Mouse (Mus musculus) hindbrain, embryonic 15.5 days (tissue): ENCODE measurements at regions not wholly inside any gene's neighbourhood (a gene's known extent, or its start where the extent isn't known, plus 50 kb on each side); places are given as distances from the start of the nearest gene placed in this dataset.

Source experiments
- ATAC-seq: fragments of 200-750 bp; cut with Nextera tagmentation; 2 replicates; pipeline ENCODE4 v1.8.0; 2017; ENCODE audit warnings: low read depth, moderate number of reproducible peaks, moderate TSS enrichment; ENCODE audit not compliant: low FRiP score
- H3K27ac ChIP-seq: fragments of 300-500 bp; sonication (generic); replicated peaks from 2 replicates; pipeline ENCODE4 v1.5.1; 2015; ENCODE audit warnings: mild to moderate bottlenecking, inconsistent platforms
- H3K27me3 ChIP-seq: fragments of 300-500 bp; sonication (generic); 2 replicates; pipeline ENCODE4 v1.6.1; 2015; ENCODE audit warnings: control low read depth, inconsistent platforms
- H3K36me3 ChIP-seq: fragments of 300-500 bp; sonication (generic); 2 replicates; pipeline ENCODE4 v1.6.1; 2015; ENCODE audit warnings: control low read depth, inconsistent platforms
- H3K4me1 ChIP-seq: fragments of 300-500 bp; sonication (generic); replicated peaks from 2 replicates; pipeline ENCODE4 v1.6.1; 2015; ENCODE audit warnings: control low read depth, inconsistent platforms
- H3K4me2 ChIP-seq: fragments of 300-500 bp; sonication (generic); 2 replicates; pipeline ENCODE4 v1.6.1; 2015; ENCODE audit warnings: moderate library complexity, mild to moderate bottlenecking, inconsistent platforms
- H3K4me3 ChIP-seq: fragments of 300-500 bp; sonication (generic); 2 replicates; pipeline ENCODE4 v1.5.1; 2015; ENCODE audit warnings: mild to moderate bottlenecking, inconsistent platforms
- H3K9ac ChIP-seq: fragments of 300-500 bp; sonication (generic); 2 replicates; pipeline ENCODE4 v1.6.1; 2015; ENCODE audit warnings: inconsistent platforms
- H3K9me3 ChIP-seq: fragments of 300-500 bp; sonication (generic); 2 replicates; pipeline ENCODE4 v1.6.1; 2016; ENCODE audit warnings: control low read depth, inconsistent platforms
- WGBS: fragments of 180-500 bp; shearing (Covaris S2); methylation state at CpG from one replicate; pipeline ENCODE4 v1.1.7; 2015; 5-methylcytosine and 5-hydroxymethylcytosine counted together

- Histone ChIP-seq H3K27ac (no peak overlapping the region), H3K9me3 (0 out of 2 replicates have a peak, but pooled peaks cover 4% of the 10 kb centered on the region), H3K9ac (no peak overlapping the region), H3K4me3 (no peak overlapping the region), H3K36me3 (no peaks in the 10 kb centered on the region), H3K4me1 (peaks cover 20% of the 10 kb centered on the region), H3K4me2 (no peak overlapping the region), H3K27me3 (no peaks in the 10 kb centered on the region)
- 84% methylated on average over 1 of the region's 1 CpGs for WGBS
- no peak for ATAC-seq
Observed at GRCm38 (mm10) chr8:86393835-86394234, 186.7 kb downstream of the Abcc12 start.

GRCm38 (mm10) chr8:86393374-86393773 is 187.1 kb downstream of the Abcc12 start:
- no peak overlapping the region for H3K27ac ChIP-seq
- 98% methylated on average over 2 of the region's 2 CpGs for WGBS
- ATAC-seq: no peak
- H3K9me3 ChIP-seq: 0 out of 2 replicates have a peak, but pooled peaks cover 4% of the 10 kb centered on the region
- H3K27me3 ChIP-seq: no peaks in the 10 kb centered on the region
- no peak overlapping the region for H3K9ac ChIP-seq
- H3K4me3 ChIP-seq: no peak overlapping the region
- no peaks in the 10 kb centered on the region for H3K36me3 ChIP-seq
- no peak overlapping the region for H3K4me2 ChIP-seq
- H3K4me1 ChIP-seq: peaks cover 24% of the 10 kb centered on the region

GRCm38 (mm10) chr8:86390715-86391114 is 189.8 kb downstream of the Abcc12 start:
- Histone ChIP-seq H3K27me3 (no peaks in the 10 kb centered on the region), H3K4me3 (no peak overlapping the region), H3K4me2 (no peak overlapping the region), H3K27ac (peak overlapping the region; percentile 85), H3K9ac (no peak overlapping the region), H3K9me3 (no peaks in the 10 kb centered on the region), H3K36me3 (no peaks in the 10 kb centered on the region), H3K4me1 (peaks cover 24% of the 10 kb centered on the region)
- no peak for ATAC-seq
- WGBS: 62% methylated on average over 8 of the region's 8 CpGs

GRCm38 (mm10) chr8:86389690-86390671 is 190.5 kb downstream of the Abcc12 start:
- no peaks in the 10 kb centered on the region for H3K27me3 ChIP-seq
- no peak overlapping the region for H3K9ac ChIP-seq
- peak; percentile 95 for ATAC-seq
- 17% methylated on average over 3 of the region's 3 CpGs for WGBS
- peaks cover 30% of the 10 kb centered on the region for H3K4me1 ChIP-seq
- H3K27ac ChIP-seq: peak overlapping the region; percentile 85
- H3K4me2 ChIP-seq: no peak overlapping the region
- H3K36me3 ChIP-seq: no peaks in the 10 kb centered on the region
- no peaks in the 10 kb centered on the region for H3K9me3 ChIP-seq
- no peak overlapping the region for H3K4me3 ChIP-seq

GRCm38 (mm10) chr8:86385236-86385635 is 195.2 kb downstream of the Abcc12 start:
- H3K36me3 ChIP-seq: no peaks in the 10 kb centered on the region
- H3K4me1 ChIP-seq: peaks cover 42% of the 10 kb centered on the region
- WGBS: 27% methylated on average over 7 of the region's 7 CpGs
- H3K9ac ChIP-seq: no peak overlapping the region
- no peaks in the 10 kb centered on the region for H3K9me3 ChIP-seq
- no peak overlapping the region for H3K4me3 ChIP-seq
- no peaks in the 10 kb centered on the region for H3K27me3 ChIP-seq
- H3K27ac ChIP-seq: peak overlapping the region; percentile 56; the same call in 1 of the 2 replicates
- peak; percentile 78 for ATAC-seq
- H3K4me2 ChIP-seq: no peak overlapping the region

- 66% methylated on average over 10 of the region's 10 CpGs for WGBS
- Histone ChIP-seq H3K9me3 (no peaks in the 10 kb centered on the region), H3K27ac (no peak overlapping the region), H3K27me3 (no peaks in the 10 kb centered on the region), H3K4me3 (no peak overlapping the region), H3K4me2 (no peak overlapping the region), H3K9ac (no peak overlapping the region), H3K36me3 (no peaks in the 10 kb centered on the region), H3K4me1 (peaks cover 24% of the 10 kb centered on the region)
- no peak for ATAC-seq
Observed at GRCm38 (mm10) chr8:86381977-86382376, 198.5 kb downstream of the Abcc12 start.

- H3K9ac ChIP-seq: no peak overlapping the region
- no peaks in the 10 kb centered on the region for H3K36me3 ChIP-seq
- H3K4me1 ChIP-seq: 0 out of 2 replicates have a peak, but pooled peaks cover 14% of the 10 kb centered on the region
- 36% methylated on average over 5 of the region's 5 CpGs for WGBS
- H3K27ac ChIP-seq: peak overlapping the region; percentile 42; the same call in 1 of the 2 replicates
- ATAC-seq: no peak
- H3K9me3 ChIP-seq: no peaks in the 10 kb centered on the region
- no peak overlapping the region for H3K4me2 ChIP-seq
- no peak overlapping the region for H3K4me3 ChIP-seq
- no peaks in the 10 kb centered on the region for H3K27me3 ChIP-seq
Observed at GRCm38 (mm10) chr8:86368062-86368461, 212.4 kb downstream of the Abcc12 start.

- Histone ChIP-seq H3K4me3 (no peak overlapping the region), H3K9me3 (no peaks in the 10 kb centered on the region), H3K4me1 (0 out of 2 replicates have a peak, but pooled peaks cover 14% of the 10 kb centered on the region), H3K27ac (no peak overlapping the region), H3K9ac (no peak overlapping the region), H3K27me3 (no peaks in the 10 kb centered on the region), H3K36me3 (no peaks in the 10 kb centered on the region), H3K4me2 (no peak overlapping the region)
- ATAC-seq: no peak
- 91% methylated on average over 4 of the region's 4 CpGs for WGBS
Observed at GRCm38 (mm10) chr8:86366636-86367035, 213.8 kb downstream of the Abcc12 start.

GRCm38 (mm10) chr8:86365726-86366125 is 214.8 kb downstream of the Abcc12 start:
- Histone ChIP-seq H3K27me3 (no peaks in the 10 kb centered on the region), H3K4me1 (0 out of 2 replicates have a peak, but pooled peaks cover 14% of the 10 kb centered on the region), H3K9me3 (no peaks in the 10 kb centered on the region), H3K4me3 (no peak overlapping the region), H3K4me2 (no peak overlapping the region), H3K36me3 (no peaks in the 10 kb centered on the region), H3K27ac (peak overlapping the region; percentile 36; the same call in 1 of the 2 replicates), H3K9ac (no peak overlapping the region)
- WGBS: 47% methylated on average over 5 of the region's 5 CpGs
- no peak for ATAC-seq

- no peak for ATAC-seq
- H3K4me1 ChIP-seq: 0 out of 2 replicates have a peak, but pooled peaks cover 14% of the 10 kb centered on the region
- no peak overlapping the region for H3K4me3 ChIP-seq
- H3K27me3 ChIP-seq: no peaks in the 10 kb centered on the region
- H3K9ac ChIP-seq: no peak overlapping the region
- no peak overlapping the region for H3K4me2 ChIP-seq
- 0 out of 2 replicates have a peak overlapping the region, but pooled peaks have one; percentile 36 for H3K27ac ChIP-seq
- H3K9me3 ChIP-seq: no peaks in the 10 kb centered on the region
- no peaks in the 10 kb centered on the region for H3K36me3 ChIP-seq
- WGBS: 54% methylated on average over 2 of the region's 2 CpGs
Observed at GRCm38 (mm10) chr8:86364898-86365297, 215.6 kb downstream of the Abcc12 start.

GRCm38 (mm10) chr8:86360283-86360682 is 220.2 kb downstream of the Abcc12 start:
- H3K4me2 ChIP-seq: no peak overlapping the region
- no peaks in the 10 kb centered on the region for H3K4me1 ChIP-seq
- no peaks in the 10 kb centered on the region for H3K36me3 ChIP-seq
- ATAC-seq: no peak
- H3K4me3 ChIP-seq: no peak overlapping the region
- no peak overlapping the region for H3K27ac ChIP-seq
- WGBS: 60% methylated on average over 2 of the region's 2 CpGs
- no peaks in the 10 kb centered on the region for H3K9me3 ChIP-seq
- no peaks in the 10 kb centered on the region for H3K27me3 ChIP-seq
- no peak overlapping the region for H3K9ac ChIP-seq

GRCm38 (mm10) chr8:86359518-86359917 is 221.0 kb downstream of the Abcc12 start:
- no peak overlapping the region for H3K9ac ChIP-seq
- 30% methylated on average over 3 of the region's 3 CpGs for WGBS
- ATAC-seq: no peak; the same call in 1 of the 2 replicates
- H3K4me3 ChIP-seq: no peak overlapping the region
- no peaks in the 10 kb centered on the region for H3K4me1 ChIP-seq
- no peaks in the 10 kb centered on the region for H3K27me3 ChIP-seq
- no peak overlapping the region for H3K4me2 ChIP-seq
- H3K9me3 ChIP-seq: no peaks in the 10 kb centered on the region
- no peaks in the 10 kb centered on the region for H3K36me3 ChIP-seq
- no peak overlapping the region for H3K27ac ChIP-seq
